In genomic region chr12:111152981-111153710, GRCm38 (mm10) we compare ENCODE assay signal across 24 mouse cellular contexts. TPM values are rescaled to one million over a fixed set of nuclear protein-coding genes. Genes with fewer than 3 reads are reported as not detected.
DNase-seq lines count a peak whose midpoint lies in the region; ATAC-seq and TF ChIP-seq lines count a peak whose summit lies in the region.
"Had no signal": no experiment of that assay in that cellular context is flagged by ENCODE, and none has a peak within 500 bp of the region (broad histone marks: within the 10 kb centered on the region; RNA-seq: fewer than 3 reads in every experiment).

No protein-coding gene starts in this region.

- no peak for TF ChIP-seq POLR2A in thymus, adult 2 months (IDR thresholded peaks at IDR 0.05; ENCODE audit: control insufficient read depth, extremely low read depth, insufficient read depth, low read length, poor library complexity)

- 0 out of 2 replicates have a peak overlapping the region, but pooled peaks have one; percentile 1 for H3K9ac ChIP-seq in embryonic facial prominence, embryonic 13.5 days
- H3K9ac ChIP-seq: heart, embryonic 13.5 days; liver, embryonic 15.5 days had no signal

- DNase-seq in cerebellum, adult 11-12 months, result peak; percentile 38
- no peak for DNase-seq in cerebellum, postnatal 4 days (ENCODE audit: low spot score in 2 of 2)
- DNase-seq in left cerebral cortex, postnatal 4 days, result peak; percentile 63
- no peak for DNase-seq in left cerebral cortex, adult 9 months (ENCODE audit: low spot score in 2 of 2)
- peak; percentile 34 for DNase-seq in cerebellum, adult 8-10 months
- no peak for DNase-seq in frontal cortex, postnatal 10 days (ENCODE audit: low spot score in 2 of 2)
- no peak for DNase-seq in thymus, adult 2 months
- DNase-seq: adrenal gland, adult 2 months; gastrocnemius, postnatal 36 days; kidney, adult 11 months; kidney, postnatal 14 days; lung, postnatal 36 days; right cerebral cortex, adult 18-20 months had no signal

- no peak overlapping the region for H3K4me3 ChIP-seq in embryonic facial prominence, embryonic 13.5 days
- no peak overlapping the region for H3K4me3 ChIP-seq in thymus, adult 2 months (ENCODE audit: control insufficient read depth, insufficient read depth, low read length)
- H3K4me3 ChIP-seq: heart, embryonic 13.5 days; liver, embryonic 15.5 days had no signal

- intact Hi-C loops in left cerebral cortex, postnatal 4 days (cut with DNase I), result no loop called here

- H3K36me3 ChIP-seq in embryonic facial prominence, embryonic 13.5 days, result no peaks in the 10 kb centered on the region
- H3K36me3 ChIP-seq in thymus, adult 2 months (ENCODE audit: control insufficient read depth, insufficient read depth, low read length), result no peaks in the 10 kb centered on the region
- H3K36me3 ChIP-seq: heart, embryonic 13.5 days; liver, embryonic 15.5 days had no signal

- whole genome bisulfite sequencing in embryonic facial prominence, embryonic 13.5 days, result 72% methylated on average over 7 of the region's 7 CpGs
- 40% methylated on average over 7 of the region's 7 CpGs for WGBS in thymus, adult 2 months

- no peak for ATAC-seq in embryonic facial prominence, embryonic 13.5 days (ENCODE audit: insufficient number of reproducible peaks, insufficient read depth, low FRiP score, low TSS enrichment, low read depth)

- no peaks in the 10 kb centered on the region for H3K27me3 ChIP-seq in embryonic facial prominence, embryonic 13.5 days
- H3K27me3 ChIP-seq in thymus, adult 2 months (ENCODE audit: control insufficient read depth, insufficient read depth, low read length), result no peaks in the 10 kb centered on the region
- H3K27me3 ChIP-seq: CH12.LX; heart, embryonic 13.5 days; liver, embryonic 15.5 days had no signal

- no peak overlapping the region for H3K27ac ChIP-seq in embryonic facial prominence, embryonic 13.5 days
- no peak overlapping the region for H3K27ac ChIP-seq in thymus, adult 2 months (ENCODE audit: control insufficient read depth, insufficient read depth, low read length)
- H3K27ac ChIP-seq: heart, embryonic 13.5 days had no signal

- TF ChIP-seq CTCF in thymus, adult 2 months (IDR thresholded peaks at IDR 0.05; ENCODE audit: borderline replicate concordance, control insufficient read depth, extremely low read depth, insufficient read depth, low read length, poor library complexity), result no peak

- peaks cover 5% of the 10 kb centered on the region; the same call in 1 of the 2 replicates for H3K4me1 ChIP-seq in embryonic facial prominence, embryonic 13.5 days
- H3K4me1 ChIP-seq in thymus, adult 2 months (replicated peaks; ENCODE audit: control insufficient read depth, insufficient read depth, low read length), result peaks cover 12% of the 10 kb centered on the region; the same call in 1 of the 2 replicates

- no peaks in the 10 kb centered on the region for H3K9me3 ChIP-seq in embryonic facial prominence, embryonic 13.5 days
- H3K9me3 ChIP-seq: heart, embryonic 13.5 days; liver, embryonic 15.5 days had no signal

- H3K4me2 ChIP-seq in embryonic facial prominence, embryonic 13.5 days, result no peak overlapping the region
- H3K4me2 ChIP-seq: heart, embryonic 13.5 days; liver, embryonic 15.5 days had no signal

RNA-seq across cellular contexts. Expression of gene Traf3, which starts 13.0 kb away (rescaled TPM):
- total RNA-seq in left cerebral cortex, postnatal 4 days (2021), result 10 to 100 TPM; 37.0 to 41.8 TPM
- 13.6 and 15.0 TPM in 2 replicates for polyA plus RNA-seq in embryonic facial prominence, embryonic 13.5 days (2015; fragmentation: Nextera tagmentation; extraction: Ambion mirVana)
- polyA plus RNA-seq in thymus, adult 2 months (2012; rRNA removed), result 40.2 and 45.9 TPM in 2 replicates

RNA-seq across cellular contexts. Expression of gene 4930595D18Rik, which starts 31.1 kb away (rescaled TPM):
- total RNA-seq in left cerebral cortex, postnatal 4 days (2021), result not detected
- not detected in 2 replicates for polyA plus RNA-seq in embryonic facial prominence, embryonic 13.5 days (2015; fragmentation: Nextera tagmentation; extraction: Ambion mirVana)
- polyA plus RNA-seq in thymus, adult 2 months (2012; rRNA removed), result not detected in 2 replicates
- total RNA-seq: adrenal gland, adult 2 months; CH12.LX; gastrocnemius, postnatal 36 days; hematopoietic stem cell, adult 5-6 weeks; layer of hippocampus, adult 8-10 months; left cerebral cortex, adult 18-20 months had no signal
- polyA plus RNA-seq: adrenal gland, adult 2 months; embryonic facial prominence, embryonic 11.5 days; heart, embryonic 13.5 days; liver, embryonic 15.5 days; midbrain, embryonic 14.5 days; small intestine, adult 2 months; urinary bladder, adult 2 months had no signal

Comparison
In these comparisons a context has a peak if more than half of its experiments do, and no peak if none do; other contexts are left out.
1. DNase-seq: peak in cerebellum, adult 11-12 months (single experiment), left cerebral cortex, postnatal 4 days (single experiment) and cerebellum, adult 8-10 months (single experiment); none in cerebellum, postnatal 4 days (0 of 2), left cerebral cortex, adult 9 months (0 of 2), frontal cortex, postnatal 10 days (0 of 2) and thymus, adult 2 months (single experiment).